Mouse (Mus musculus) heart, embryonic 16.5 days (tissue): ENCODE data around the gene Litaf. TPM values are rescaled to one million over a fixed set of nuclear protein-coding genes. Genes with fewer than 3 reads are reported as not detected.
"Not testable (repeated sequence)": the region's sequence is repeated elsewhere in the genome, so short reads cannot be mapped to it uniquely, and the experiment has no call there.

Source experiments
- ATAC-seq: fragments of 200-750 bp; cut with Nextera tagmentation; replicated peaks from 2 replicates; pipeline ENCODE4 v1.8.0; 2017; ENCODE audit warnings: moderate number of reproducible peaks; ENCODE audit not compliant: insufficient read depth, low FRiP score; ENCODE audit errors: extremely low read depth
- H3K27ac ChIP-seq: fragments of 300-500 bp; sonication (generic); 2 replicates; pipeline ENCODE4 v1.5.1; 2014; ENCODE audit warnings: mild to moderate bottlenecking, low read length, control low read depth, moderate library complexity
- H3K27me3 ChIP-seq: fragments of 300-500 bp; sonication (generic); 2 replicates; pipeline ENCODE4 v1.6.1; 2014; ENCODE audit warnings: low read length, mixed read lengths; ENCODE audit not compliant: control insufficient read depth, insufficient read depth
- H3K36me3 ChIP-seq: fragments of 300-500 bp; sonication (generic); 2 replicates; pipeline ENCODE4 v1.6.1; 2014; ENCODE audit not compliant: control insufficient read depth, insufficient read depth
- H3K4me1 ChIP-seq: fragments of 300-500 bp; sonication (generic); 2 replicates; pipeline ENCODE4 v1.6.1; 2014; ENCODE audit warnings: low read length, mixed read lengths; ENCODE audit not compliant: control insufficient read depth, insufficient read depth
- H3K4me2 ChIP-seq: fragments of 300-500 bp; sonication (generic); 2 replicates; pipeline ENCODE4 v1.6.1; 2014; ENCODE audit warnings: low read depth, mild to moderate bottlenecking, control low read depth, low read length
- H3K4me3 ChIP-seq: fragments of 300-500 bp; sonication (generic); 2 replicates; pipeline ENCODE4 v1.5.1; 2014; ENCODE audit warnings: mild to moderate bottlenecking, control low read depth, low read length
- H3K9ac ChIP-seq: fragments of 300-500 bp; sonication (generic); 2 replicates; pipeline ENCODE4 v1.6.1; 2014; ENCODE audit warnings: low read length, control low read depth
- H3K9me3 ChIP-seq: fragments of 300-500 bp; sonication (generic); replicated peaks from 2 replicates; pipeline ENCODE4 v1.6.1; 2016; ENCODE audit warnings: low read length; ENCODE audit not compliant: control insufficient read depth
- WGBS: fragments of 180-500 bp; shearing (Covaris S2); extraction: QIAGEN DNeasy Blood & Tissue Kit; methylation state at CpG from one replicate; pipeline ENCODE4 v1.1.7; 2014; 5-methylcytosine and 5-hydroxymethylcytosine counted together
- polyA plus RNA-seq: library from polyadenylated mRNA; unstranded; fragments of >200 nt; fragmentation: Nextera tagmentation; extraction: Ambion mirVana; gene quantifications from 2 replicates; pipeline ENCODE4 v1.2.1, GENCODE M21; 2015

Gene Litaf
- polyA plus RNA-seq, 1 experiment from 2014 or later: 78.7 TPM

- Histone ChIP-seq H3K27me3 (no peaks in the 10 kb centered on the region), H3K4me3 (no peak overlapping the region), H3K27ac (no peak overlapping the region), H3K9me3 (no peaks in the 10 kb centered on the region), H3K4me1 (0 out of 2 replicates have a peak, but pooled peaks cover 3% of the 10 kb centered on the region), H3K4me2 (no peak overlapping the region), H3K36me3 (peaks cover 20% of the 10 kb centered on the region; the same call in 1 of the 2 replicates), H3K9ac (no peak overlapping the region)
- ATAC-seq: no peak
- WGBS: 85% methylated on average over 7 of the region's 7 CpGs
Measured at GRCm38 (mm10) chr16:10967756-10968155, 98.2 kb downstream of the Litaf start.

GRCm38 (mm10) chr16:10967013-10967412, 98.9 kb downstream of the Litaf start:
- H3K4me1 ChIP-seq: 0 out of 2 replicates have a peak, but pooled peaks cover 3% of the 10 kb centered on the region
- no peak overlapping the region for H3K4me3 ChIP-seq
- 74% methylated on average over 6 of the region's 6 CpGs for WGBS
- H3K27ac ChIP-seq: no peak overlapping the region
- H3K4me2 ChIP-seq: no peak overlapping the region
- ATAC-seq: no peak
- no peaks in the 10 kb centered on the region for H3K9me3 ChIP-seq
- H3K9ac ChIP-seq: no peak overlapping the region
- H3K36me3 ChIP-seq: peaks cover 22% of the 10 kb centered on the region; the same call in 1 of the 2 replicates
- H3K27me3 ChIP-seq: no peaks in the 10 kb centered on the region

- Histone ChIP-seq H3K9ac (no peak overlapping the region), H3K27ac (no peak overlapping the region), H3K4me2 (no peak overlapping the region), H3K4me1 (0 out of 2 replicates have a peak, but pooled peaks cover 3% of the 10 kb centered on the region), H3K4me3 (no peak overlapping the region), H3K36me3 (peaks cover 27% of the 10 kb centered on the region; the same call in 1 of the 2 replicates), H3K9me3 (no peaks in the 10 kb centered on the region), H3K27me3 (no peaks in the 10 kb centered on the region)
- ATAC-seq: no peak
- WGBS: 81% methylated on average over 2 of the region's 2 CpGs
Measured at GRCm38 (mm10) chr16:10965034-10965433, 100.9 kb downstream of the Litaf start.

- no peak for ATAC-seq
- H3K9ac ChIP-seq: no peak overlapping the region
- WGBS: 90% methylated on average over 10 of the region's 10 CpGs
- no peak overlapping the region for H3K27ac ChIP-seq
- no peaks in the 10 kb centered on the region for H3K27me3 ChIP-seq
- H3K4me1 ChIP-seq: 0 out of 2 replicates have a peak, but pooled peaks cover 3% of the 10 kb centered on the region
- peaks cover 24% of the 10 kb centered on the region; the same call in 1 of the 2 replicates for H3K36me3 ChIP-seq
- H3K9me3 ChIP-seq: no peaks in the 10 kb centered on the region
- H3K4me3 ChIP-seq: no peak overlapping the region
- H3K4me2 ChIP-seq: no peak overlapping the region
Measured at GRCm38 (mm10) chr16:10960916-10961315, 105.0 kb downstream of the Litaf start.

- H3K9me3 ChIP-seq: 0 out of 2 replicates have a peak, but pooled peaks cover 3% of the 10 kb centered on the region
- H3K27ac ChIP-seq: no peak overlapping the region
- no peak overlapping the region for H3K4me3 ChIP-seq
- ATAC-seq: no peak
- 81% methylated on average over 7 of the region's 7 CpGs for WGBS
- no peak overlapping the region for H3K9ac ChIP-seq
- 0 out of 2 replicates have a peak, but pooled peaks cover 3% of the 10 kb centered on the region for H3K4me1 ChIP-seq
- H3K4me2 ChIP-seq: no peak overlapping the region
- no peaks in the 10 kb centered on the region for H3K27me3 ChIP-seq
- H3K36me3 ChIP-seq: peaks cover 14% of the 10 kb centered on the region; the same call in 1 of the 2 replicates
Measured at GRCm38 (mm10) chr16:10958763-10959440, 107.1 kb downstream of the Litaf start.

- WGBS: 88% methylated on average over 12 of the region's 12 CpGs
- not testable (repeated sequence) for H3K9me3 ChIP-seq, H3K4me1 ChIP-seq, H3K4me2 ChIP-seq, H3K9ac ChIP-seq, H3K36me3 ChIP-seq, H3K27me3 ChIP-seq, ATAC-seq, H3K4me3 ChIP-seq, H3K27ac ChIP-seq
Measured at GRCm38 (mm10) chr16:10958307-10958706, 107.7 kb downstream of the Litaf start.

- Histone ChIP-seq H3K9me3 (0 out of 2 replicates have a peak, but pooled peaks cover 3% of the 10 kb centered on the region), H3K4me3 (no peak overlapping the region), H3K9ac (no peak overlapping the region), H3K4me2 (no peak overlapping the region), H3K4me1 (0 out of 2 replicates have a peak, but pooled peaks cover 3% of the 10 kb centered on the region), H3K27ac (no peak overlapping the region), H3K27me3 (no peaks in the 10 kb centered on the region), H3K36me3 (0 out of 2 replicates have a peak, but pooled peaks cover 8% of the 10 kb centered on the region)
- no peak for ATAC-seq
- 82% methylated on average over 3 of the region's 3 CpGs for WGBS
Measured at GRCm38 (mm10) chr16:10957794-10958193, 108.2 kb downstream of the Litaf start.

- H3K4me2 ChIP-seq: no peak overlapping the region
- 83% methylated on average over 8 of the region's 8 CpGs for WGBS
- H3K4me3 ChIP-seq: no peak overlapping the region
- 0 out of 2 replicates have a peak, but pooled peaks cover 5% of the 10 kb centered on the region for H3K36me3 ChIP-seq
- no peaks in the 10 kb centered on the region for H3K27me3 ChIP-seq
- ATAC-seq: no peak
- 0 out of 2 replicates have a peak, but pooled peaks cover 3% of the 10 kb centered on the region for H3K9me3 ChIP-seq
- no peak overlapping the region for H3K9ac ChIP-seq
- no peak overlapping the region for H3K27ac ChIP-seq
- H3K4me1 ChIP-seq: 0 out of 2 replicates have a peak, but pooled peaks cover 3% of the 10 kb centered on the region
Measured at GRCm38 (mm10) chr16:10956938-10957685, 108.8 kb downstream of the Litaf start.

GRCm38 (mm10) chr16:10955078-10955477, 110.9 kb downstream of the Litaf start:
- Histone ChIP-seq H3K36me3 (no peaks in the 10 kb centered on the region), H3K4me1 (0 out of 2 replicates have a peak, but pooled peaks cover 3% of the 10 kb centered on the region), H3K27ac (no peak overlapping the region), H3K27me3 (no peaks in the 10 kb centered on the region), H3K9ac (no peak overlapping the region), H3K4me2 (no peak overlapping the region), H3K4me3 (no peak overlapping the region), H3K9me3 (0 out of 2 replicates have a peak, but pooled peaks cover 3% of the 10 kb centered on the region)
- no peak for ATAC-seq
- 82% methylated on average over 4 of the region's 4 CpGs for WGBS
